Mouse (Mus musculus) hindbrain, embryonic 10.5 days (tissue): ENCODE measurements around the gene Ube2n. TPM values are rescaled to one million over a fixed set of nuclear protein-coding genes. Genes with fewer than 3 reads are reported as not detected.

Experiments used
- DNase-seq: peaks from one replicate; pipeline ENCODE4 v3.0.0-alpha.2; 2017; ENCODE audit warnings: low spot score
- H3K27ac ChIP-seq: fragments of 300-500 bp; sonication (generic); 2 replicates; pipeline ENCODE4 v1.5.1; 2016; ENCODE audit warnings: mild to moderate bottlenecking, moderate library complexity
- H3K27me3 ChIP-seq: fragments of 300-500 bp; sonication (generic); 2 replicates; pipeline ENCODE4 v1.6.1; 2016; ENCODE audit warnings: mild to moderate bottlenecking; ENCODE audit not compliant: poor library complexity, insufficient read depth, severe bottlenecking
- H3K36me3 ChIP-seq: fragments of 300-500 bp; sonication (generic); 2 replicates; pipeline ENCODE4 v1.6.1; 2016; ENCODE audit warnings: mild to moderate bottlenecking, moderate library complexity
- H3K4me1 ChIP-seq: fragments of 300-500 bp; sonication (generic); replicated peaks from 2 replicates; pipeline ENCODE4 v1.6.1; 2016; ENCODE audit warnings: mild to moderate bottlenecking
- H3K4me3 ChIP-seq: fragments of 300-500 bp; sonication (generic); 2 replicates; pipeline ENCODE4 v1.5.1; 2016; ENCODE audit warnings: mild to moderate bottlenecking, moderate library complexity
- H3K9me3 ChIP-seq: fragments of 300-500 bp; sonication (generic); 2 replicates; pipeline ENCODE4 v1.6.1; 2016; ENCODE audit warnings: mild to moderate bottlenecking, moderate library complexity
- WGBS: fragments of 180-500 bp; shearing (Covaris S2); methylation state at CpG from one replicate; pipeline ENCODE4 v1.1.7; 2016; 5-methylcytosine and 5-hydroxymethylcytosine counted together
- polyA plus RNA-seq: library from polyadenylated mRNA; unstranded; fragments of >200 nt; fragmentation: Nextera tagmentation; extraction: Ambion mirVana; gene quantifications from 2 replicates; pipeline ENCODE4 v1.2.1, GENCODE M21; 2016

Ube2n gene
- 422 and 455 TPM in 2 replicates for polyA plus RNA-seq

GRCm38 (mm10) chr10:95514656-95515292 lies at the start of gene Ube2n:
Gene Ube2n, plus strand, starts transcription at chr10:95515145.
- Histone ChIP-seq H3K36me3 (peaks cover 16% of the 10 kb centered on the region), H3K27me3 (no peaks in the 10 kb centered on the region), H3K4me1 (peaks cover 17% of the 10 kb centered on the region), H3K27ac (peak within 1 kb of the TSS; percentile 99), H3K9me3 (no peaks in the 10 kb centered on the region), H3K4me3 (peak within 1 kb of the TSS; percentile 92)
- peak; percentile 99 for DNase-seq
- WGBS, result under 1% methylated on average over 78 of the region's 81 CpGs

DNA sequence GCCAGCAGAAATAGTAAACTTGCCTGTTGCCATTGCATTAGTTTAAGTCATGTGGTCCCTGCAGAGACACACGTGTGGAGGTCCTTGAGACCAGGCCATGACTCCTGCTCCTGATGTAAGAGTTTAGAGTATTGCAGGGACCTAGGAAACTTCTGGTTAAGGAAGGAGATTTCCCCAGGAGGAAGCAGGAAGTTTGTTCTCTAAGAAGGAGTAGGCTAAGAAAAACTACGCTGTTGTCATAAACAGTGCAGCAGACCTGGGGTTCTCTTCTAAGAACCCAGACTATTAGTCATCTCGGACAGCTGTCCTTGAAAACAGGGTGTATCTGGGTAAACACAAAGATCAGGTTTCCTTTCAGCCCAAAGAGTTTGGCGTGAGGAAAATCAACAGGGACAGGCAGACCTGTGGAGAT lies 49.5 kb upstream of the Ube2n start:
- H3K4me3 ChIP-seq, result no peak overlapping the region
- no peak overlapping the region for H3K27ac ChIP-seq
- no peaks in the 10 kb centered on the region for H3K27me3 ChIP-seq
- no peak for DNase-seq
- H3K36me3 ChIP-seq, result no peaks in the 10 kb centered on the region
- H3K9me3 ChIP-seq, result no peaks in the 10 kb centered on the region
- WGBS, result 62% methylated on average over 4 of the region's 4 CpGs
- H3K4me1 ChIP-seq, result peaks cover 5% of the 10 kb centered on the region; the same call in 1 of the 2 replicates

- Histone ChIP-seq H3K27me3 (no peaks in the 10 kb centered on the region), H3K27ac (no peak overlapping the region), H3K4me3 (no peak overlapping the region), H3K9me3 (no peaks in the 10 kb centered on the region), H3K36me3 (no peaks in the 10 kb centered on the region), H3K4me1 (no peaks in the 10 kb centered on the region)
- no peak for DNase-seq
- WGBS, result 74% methylated on average over 4 of the region's 4 CpGs
Measured at GRCm38 (mm10) chr10:95468894-95469293, 46.1 kb upstream of the Ube2n start.

- Histone ChIP-seq H3K9me3 (no peaks in the 10 kb centered on the region), H3K36me3 (no peaks in the 10 kb centered on the region), H3K27me3 (no peaks in the 10 kb centered on the region), H3K27ac (no peak overlapping the region), H3K4me1 (peaks cover 2% of the 10 kb centered on the region; the same call in 1 of the 2 replicates), H3K4me3 (no peak overlapping the region)
- WGBS, result 86% methylated on average over 3 of the region's 3 CpGs
- no peak for DNase-seq
Measured at GRCm38 (mm10) chr10:95471186-95471585, 43.8 kb upstream of the Ube2n start.

- 90% methylated on average over 11 of the region's 11 CpGs for WGBS
- no peak for DNase-seq
- H3K4me1 ChIP-seq, result peaks cover 2% of the 10 kb centered on the region; the same call in 1 of the 2 replicates
Measured at GRCm38 (mm10) chr10:95471889-95472547, 42.9 kb upstream of the Ube2n start.

DNA sequence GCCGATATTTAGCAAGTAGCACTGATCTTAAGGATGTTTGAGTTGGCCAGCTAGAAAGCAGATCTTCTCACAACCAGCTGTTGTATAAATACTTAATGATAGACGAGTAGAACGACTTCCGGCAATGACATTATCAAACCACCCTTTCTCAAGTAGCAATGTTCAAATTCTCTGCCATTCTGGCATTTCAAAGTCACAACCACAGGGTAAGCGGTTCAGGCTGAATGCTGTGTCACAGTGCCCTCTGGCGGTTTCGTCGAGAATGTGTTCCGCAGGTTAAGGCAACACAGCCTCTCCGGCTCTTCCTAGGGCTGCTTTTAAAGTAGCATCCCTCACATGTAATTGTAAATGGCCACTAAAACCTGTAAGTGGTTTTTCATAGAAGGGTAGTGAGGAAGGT lies 39.0 kb upstream of the Ube2n start:
- peaks cover 2% of the 10 kb centered on the region; the same call in 1 of the 2 replicates for H3K4me1 ChIP-seq
- peaks cover 11% of the 10 kb centered on the region for H3K36me3 ChIP-seq
- H3K27me3 ChIP-seq, result no peaks in the 10 kb centered on the region
- DNase-seq, result peak; percentile 79
- no peak overlapping the region for H3K27ac ChIP-seq
- H3K9me3 ChIP-seq, result no peaks in the 10 kb centered on the region
- no peak overlapping the region for H3K4me3 ChIP-seq
- 18% methylated on average over 10 of the region's 10 CpGs for WGBS

More at GRCm38 (mm10) chr10:95471889-95472547, 42.9 kb upstream of the Ube2n start:
- no peaks in the 10 kb centered on the region for H3K27me3 ChIP-seq
- H3K4me3 ChIP-seq, result no peak overlapping the region
- no peaks in the 10 kb centered on the region for H3K36me3 ChIP-seq
- no peaks in the 10 kb centered on the region for H3K9me3 ChIP-seq
- no peak overlapping the region for H3K27ac ChIP-seq

- H3K4me1 ChIP-seq, result peaks cover 2% of the 10 kb centered on the region; the same call in 1 of the 2 replicates
- DNase-seq, result no peak
- 84% methylated on average over 11 of the region's 11 CpGs for WGBS
- no peak overlapping the region for H3K4me3 ChIP-seq
- no peaks in the 10 kb centered on the region for H3K27me3 ChIP-seq
- peaks cover 23% of the 10 kb centered on the region for H3K36me3 ChIP-seq
- H3K27ac ChIP-seq, result no peak overlapping the region
- no peaks in the 10 kb centered on the region for H3K9me3 ChIP-seq
Measured at GRCm38 (mm10) chr10:95477516-95477915, 37.4 kb upstream of the Ube2n start.

- H3K9me3 ChIP-seq, result 0 out of 2 replicates have a peak, but pooled peaks cover 5% of the 10 kb centered on the region
- H3K27me3 ChIP-seq, result no peaks in the 10 kb centered on the region
- H3K36me3 ChIP-seq, result peaks cover 99% of the 10 kb centered on the region
- H3K4me3 ChIP-seq, result no peak overlapping the region
- no peak for DNase-seq
- no peaks in the 10 kb centered on the region for H3K4me1 ChIP-seq
- H3K27ac ChIP-seq, result no peak overlapping the region
- 92% methylated on average over 2 of the region's 2 CpGs for WGBS
Measured at GRCm38 (mm10) chr10:95489653-95490052, 25.3 kb upstream of the Ube2n start.

- Histone ChIP-seq H3K27me3 (no peaks in the 10 kb centered on the region), H3K4me3 (no peak overlapping the region), H3K9me3 (0 out of 2 replicates have a peak, but pooled peaks cover 5% of the 10 kb centered on the region), H3K4me1 (no peaks in the 10 kb centered on the region), H3K27ac (no peak overlapping the region), H3K36me3 (peaks cover 98% of the 10 kb centered on the region)
- 91% methylated on average over 5 of the region's 5 CpGs for WGBS
- no peak for DNase-seq
Measured at GRCm38 (mm10) chr10:95494268-95494667, 20.7 kb upstream of the Ube2n start.

- no peak for DNase-seq
- H3K27ac ChIP-seq, result peak overlapping the region; percentile 96
- H3K4me1 ChIP-seq, result peaks cover 12% of the 10 kb centered on the region
- no peaks in the 10 kb centered on the region for H3K9me3 ChIP-seq
- H3K27me3 ChIP-seq, result no peaks in the 10 kb centered on the region
- peaks cover 30% of the 10 kb centered on the region for H3K36me3 ChIP-seq
- peak overlapping the region; percentile 77 for H3K4me3 ChIP-seq
- WGBS, result 4% methylated on average over 7 of the region's 7 CpGs
Measured at GRCm38 (mm10) chr10:95501033-95501432, 13.9 kb upstream of the Ube2n start.

GRCm38 (mm10) chr10:95501463-95502081 lies 13.4 kb upstream of the Ube2n start, which contains the start of gene Mrpl42:
Gene Mrpl42, minus strand, starts transcription at chr10:95501940.
- under 1% methylated on average over 35 of the region's 35 CpGs for WGBS

GRCm38 (mm10) chr10:95503443-95504235 lies 11.3 kb upstream of the Ube2n start:
- H3K4me3 ChIP-seq, result no peak overlapping the region

More at GRCm38 (mm10) chr10:95501463-95502081, 13.4 kb upstream of the Ube2n start, which contains the start of gene Mrpl42:
- Histone ChIP-seq H3K27ac (peak within 1 kb of the TSS; percentile 96), H3K36me3 (peaks cover 25% of the 10 kb centered on the region), H3K4me3 (peak within 1 kb of the TSS; percentile 77), H3K27me3 (no peaks in the 10 kb centered on the region), H3K9me3 (no peaks in the 10 kb centered on the region), H3K4me1 (peaks cover 12% of the 10 kb centered on the region)
- DNase-seq, result peak; percentile 89

More at GRCm38 (mm10) chr10:95503443-95504235, 11.3 kb upstream of the Ube2n start:
- peaks cover 4% of the 10 kb centered on the region; the same call in 1 of the 2 replicates for H3K36me3 ChIP-seq
- no peak overlapping the region for H3K27ac ChIP-seq
- WGBS, result 87% methylated on average over 14 of the region's 14 CpGs
- peaks cover 12% of the 10 kb centered on the region for H3K4me1 ChIP-seq
- H3K27me3 ChIP-seq, result no peaks in the 10 kb centered on the region
- no peaks in the 10 kb centered on the region for H3K9me3 ChIP-seq
- DNase-seq, result no peak
